Mouse (Mus musculus) frontal cortex, adult (tissue): ENCODE measurements around the gene Gtf2a1l.

Experiments used
- ATAC-seq: cut with Nextera tagmentation; 2 replicates; pipeline ENCODE4 v1.9.2; 2017; ENCODE audit warnings: mild to moderate bottlenecking, moderate library complexity, mixed read lengths; ENCODE audit not compliant: low TSS enrichment

Gene Gtf2a1l

GRCm38 (mm10) chr17:88668452-88668851, at the start of gene Gtf2a1l:
TSS of gene Gtf2a1l (plus strand) at chr17:88668660.
- no peak for ATAC-seq

- ATAC-seq, result no peak
Measured at GRCm38 (mm10) chr17:88620935-88621334, 47.5 kb upstream of the Gtf2a1l start.

DNA sequence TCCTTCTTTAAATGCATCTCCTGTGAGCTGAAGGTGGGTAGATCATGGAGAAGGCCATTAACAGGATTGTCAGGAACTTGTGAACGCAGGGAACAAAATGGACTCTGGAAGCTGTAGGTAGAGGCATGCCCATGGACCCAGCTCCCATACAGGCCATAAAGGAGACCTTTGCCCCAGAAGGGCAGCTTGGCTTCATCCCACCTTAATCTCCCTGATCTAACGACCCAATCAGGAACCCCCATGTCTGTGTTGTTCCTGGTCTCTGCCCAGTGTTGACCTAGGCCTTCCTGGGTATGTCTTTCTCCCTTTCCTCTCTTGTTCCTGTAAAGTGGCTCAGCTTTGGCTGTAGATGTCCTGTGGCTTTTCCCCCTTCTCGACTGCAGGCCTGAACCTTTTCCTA, 47.1 kb upstream of the Gtf2a1l start:
- no peak for ATAC-seq

GRCm38 (mm10) chr17:88622711-88623110, 45.7 kb upstream of the Gtf2a1l start:
- ATAC-seq, result no peak

- ATAC-seq, result no peak
Measured at GRCm38 (mm10) chr17:88624386-88624785, 44.1 kb upstream of the Gtf2a1l start.

DNA sequence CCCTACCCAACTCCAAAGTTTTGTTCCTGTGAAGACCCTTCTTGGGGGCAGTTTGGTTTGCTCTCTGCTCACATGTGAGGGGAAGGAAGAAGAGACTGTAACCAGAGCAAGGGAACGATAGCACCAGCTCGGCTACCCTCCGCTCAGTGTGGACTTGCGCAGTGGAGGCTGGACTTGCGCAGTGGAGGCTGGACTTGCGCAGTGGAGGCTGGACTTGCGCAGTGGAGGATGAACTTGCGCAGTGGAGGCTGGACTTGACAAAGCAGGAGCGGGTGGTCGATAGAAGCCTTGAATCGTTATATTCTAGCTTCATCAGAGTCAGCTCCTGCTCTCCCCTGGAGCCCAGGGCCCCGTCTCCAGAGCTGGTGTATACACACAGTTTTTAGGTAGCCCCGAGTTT, 43.1 kb upstream of the Gtf2a1l start:
- no peak for ATAC-seq

DNA sequence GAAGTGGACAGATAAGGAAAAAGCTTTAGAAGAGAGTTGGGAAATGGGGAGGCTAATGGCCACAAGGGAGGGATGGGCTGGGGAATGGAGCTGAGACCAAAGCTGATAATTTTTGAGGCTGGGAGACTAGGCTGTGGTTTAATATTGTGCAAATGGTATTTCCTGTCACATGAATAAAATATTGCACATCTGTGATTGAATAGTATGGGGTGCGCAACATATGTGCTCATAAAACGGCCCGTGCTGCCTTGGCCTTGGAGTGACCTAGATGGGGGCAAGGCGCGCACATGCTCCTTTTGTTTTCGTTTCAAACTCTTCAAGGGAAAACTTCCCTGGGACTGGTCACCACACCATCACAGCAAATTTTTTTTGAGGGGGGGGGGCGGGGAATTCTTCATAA, 42.5 kb upstream of the Gtf2a1l start:
- ATAC-seq, result no peak

DNA sequence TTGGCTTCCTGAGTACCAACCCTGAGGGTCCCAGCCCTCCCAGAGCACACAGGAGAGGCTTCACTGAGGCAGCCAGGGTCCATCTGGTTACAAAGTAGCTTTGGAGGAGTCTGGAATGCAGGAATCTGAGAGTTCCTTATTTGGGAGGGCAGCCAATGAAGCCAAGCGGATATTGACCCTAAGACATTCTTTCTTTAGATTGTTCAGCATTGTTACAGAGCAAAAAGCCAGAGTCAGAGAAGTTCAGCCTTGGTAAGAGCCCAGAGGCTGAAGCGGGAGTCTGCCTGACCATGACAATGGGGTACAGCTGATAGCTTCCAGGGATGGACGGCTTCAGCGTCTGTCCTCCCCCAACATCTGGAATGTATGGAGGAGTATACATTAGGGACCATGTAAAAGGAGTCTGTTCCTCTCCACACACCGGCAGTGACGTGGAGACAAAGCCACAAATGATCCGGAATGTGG, 42.1 kb upstream of the Gtf2a1l start:
- ATAC-seq, result no peak

DNA sequence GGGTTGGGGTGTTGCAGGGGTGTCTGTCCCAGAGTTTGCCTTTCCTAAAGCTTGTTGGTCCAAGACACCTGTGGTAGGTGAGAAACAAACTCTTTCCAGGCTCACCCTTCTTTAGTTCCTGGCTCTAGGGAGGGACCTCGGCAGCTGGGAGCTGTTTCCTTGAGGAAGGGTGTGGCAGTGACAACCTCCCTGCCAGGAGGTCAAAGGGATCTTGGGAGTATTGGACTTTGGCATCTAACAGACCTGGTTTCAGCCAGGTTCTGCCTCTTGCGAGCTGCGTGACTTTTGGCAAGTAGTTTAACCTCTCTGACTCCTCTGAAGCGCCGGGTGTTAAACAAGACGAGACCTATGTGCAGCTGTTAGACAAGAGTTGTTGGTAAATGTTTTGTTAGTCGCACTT, 41.3 kb upstream of the Gtf2a1l start:
- no peak for ATAC-seq

- ATAC-seq, result no peak
Measured at GRCm38 (mm10) chr17:88628676-88629380, 39.6 kb upstream of the Gtf2a1l start.

GRCm38 (mm10) chr17:88629381-88629759, 39.1 kb upstream of the Gtf2a1l start:
- no peak for ATAC-seq

- no peak for ATAC-seq
Measured at GRCm38 (mm10) chr17:88629931-88630553, 38.4 kb upstream of the Gtf2a1l start.

DNA sequence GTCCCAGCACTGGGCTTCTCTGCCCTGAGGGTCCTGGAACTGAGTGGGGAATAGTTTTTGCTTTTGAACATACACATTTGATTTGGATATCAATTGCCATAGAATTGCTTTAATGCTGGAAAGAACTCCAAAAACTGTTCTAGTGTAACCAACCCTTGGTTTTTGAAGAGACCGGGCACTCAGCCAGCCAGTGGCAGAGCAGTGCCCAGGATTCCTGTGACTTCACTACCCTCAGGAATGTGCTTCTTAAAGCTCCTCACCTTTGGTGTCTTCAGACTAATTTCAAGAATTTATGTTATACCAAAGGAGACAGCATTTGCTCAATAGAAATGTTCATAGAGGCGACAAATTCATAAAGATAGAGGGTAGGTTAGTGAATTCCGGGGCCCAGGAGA, 37.9 kb upstream of the Gtf2a1l start:
- ATAC-seq, result no peak

GRCm38 (mm10) chr17:88632631-88633030, 35.8 kb upstream of the Gtf2a1l start:
- ATAC-seq, result no peak

DNA sequence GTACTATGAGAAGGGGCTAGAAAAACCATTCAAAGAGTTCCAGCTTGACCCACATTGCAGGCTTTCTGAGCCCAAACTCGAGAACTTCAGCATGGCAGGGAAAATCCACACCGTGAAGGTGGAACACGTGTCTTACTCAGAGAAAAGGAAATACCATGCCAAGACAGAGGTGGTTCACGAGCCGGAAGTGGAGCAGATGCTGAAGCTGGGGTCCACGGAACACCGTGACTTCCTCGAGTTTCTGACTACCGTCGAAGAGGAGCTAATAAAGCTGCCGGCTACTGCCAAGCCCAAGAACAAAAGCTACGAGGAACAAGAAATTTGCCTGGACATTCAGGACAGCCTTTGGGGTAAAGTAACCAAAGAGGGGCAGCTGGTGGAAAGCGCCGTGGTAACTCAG, 32.4 kb upstream of the Gtf2a1l start:
- no peak for ATAC-seq

DNA sequence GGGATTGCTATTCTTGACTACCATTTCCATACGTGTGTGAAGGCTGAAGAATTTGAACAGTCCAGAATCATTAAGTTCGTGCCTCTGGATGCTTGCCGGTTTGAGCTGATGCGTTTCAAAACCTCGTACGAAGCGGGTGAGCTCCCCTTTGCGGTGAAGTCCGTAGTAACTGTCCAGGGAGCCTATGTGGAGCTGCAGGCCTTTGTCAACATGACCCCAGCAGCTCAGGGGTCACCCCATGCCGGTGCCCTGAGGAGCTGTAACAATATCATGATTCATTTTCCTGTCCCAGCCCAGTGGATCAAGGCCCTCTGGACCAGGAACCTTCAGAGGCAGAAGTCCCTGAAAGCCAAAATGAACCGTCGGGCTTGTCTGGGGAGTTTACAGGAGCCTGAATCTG, 31.9 kb upstream of the Gtf2a1l start:
- ATAC-seq, result peak; percentile 40; the same call in 1 of the 2 replicates

DNA sequence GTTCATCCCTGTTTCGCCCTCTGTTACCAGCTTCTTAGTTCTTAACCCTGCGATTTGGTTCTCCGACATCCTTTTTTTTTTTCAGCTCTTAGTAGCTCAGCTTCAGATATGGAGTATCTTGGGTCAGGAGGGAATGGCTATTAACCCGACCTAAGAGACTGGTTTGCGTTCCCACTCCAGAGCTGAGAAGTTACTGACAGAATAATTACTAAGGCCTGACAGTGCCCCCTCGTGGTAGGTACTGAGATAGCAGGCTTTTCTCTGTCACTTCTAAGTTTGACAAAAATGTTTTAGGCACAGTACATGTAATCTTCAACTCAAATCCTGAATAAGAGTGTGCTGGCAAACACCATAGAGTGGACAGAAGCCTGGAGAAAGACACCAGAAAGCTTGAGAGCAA, 27.4 kb upstream of the Gtf2a1l start:
- ATAC-seq, result peak; percentile 62

DNA sequence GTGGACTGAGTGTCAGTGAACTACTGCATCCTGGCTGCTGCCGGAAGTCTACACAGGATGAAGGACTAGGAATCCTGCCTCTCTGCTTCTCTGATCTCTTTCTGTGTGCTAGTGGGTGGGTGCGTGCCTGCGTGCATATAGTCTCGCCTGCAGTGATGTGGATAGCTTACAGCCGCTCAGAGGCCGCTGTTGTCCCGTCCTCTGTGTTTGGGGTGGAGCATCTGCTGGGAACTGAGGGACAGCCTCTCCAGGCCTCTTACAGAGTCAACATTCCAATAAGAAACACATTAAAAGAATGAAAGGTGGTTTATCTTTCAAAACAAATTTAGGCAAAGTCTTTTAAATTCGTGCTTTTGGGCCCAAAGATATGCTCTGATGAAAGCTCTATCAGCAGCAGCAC, 26.6 kb upstream of the Gtf2a1l start:
- ATAC-seq, result no peak

DNA sequence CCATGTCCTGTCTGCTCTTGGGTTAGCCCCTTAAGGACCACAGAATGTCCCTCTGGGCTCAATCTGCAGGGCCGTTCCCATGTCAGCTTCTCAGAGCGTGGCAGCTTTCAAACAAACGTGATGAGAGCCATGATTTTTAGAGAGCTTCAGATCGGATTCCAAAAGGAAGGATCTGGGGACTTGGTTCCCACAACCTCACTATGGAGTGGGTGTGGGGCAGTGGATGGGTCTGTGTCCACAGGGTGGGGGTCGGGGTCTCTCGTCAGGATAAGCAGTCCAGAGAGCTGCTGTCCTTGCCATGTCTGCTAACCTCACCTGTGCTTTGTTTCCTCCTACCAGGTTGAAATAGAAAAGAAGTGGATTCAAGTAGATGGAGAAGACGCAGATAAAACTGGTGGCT, 23.6 kb upstream of the Gtf2a1l start:
- ATAC-seq, result no peak

- no peak for ATAC-seq
Measured at GRCm38 (mm10) chr17:88645299-88645698, 23.2 kb upstream of the Gtf2a1l start.

DNA sequence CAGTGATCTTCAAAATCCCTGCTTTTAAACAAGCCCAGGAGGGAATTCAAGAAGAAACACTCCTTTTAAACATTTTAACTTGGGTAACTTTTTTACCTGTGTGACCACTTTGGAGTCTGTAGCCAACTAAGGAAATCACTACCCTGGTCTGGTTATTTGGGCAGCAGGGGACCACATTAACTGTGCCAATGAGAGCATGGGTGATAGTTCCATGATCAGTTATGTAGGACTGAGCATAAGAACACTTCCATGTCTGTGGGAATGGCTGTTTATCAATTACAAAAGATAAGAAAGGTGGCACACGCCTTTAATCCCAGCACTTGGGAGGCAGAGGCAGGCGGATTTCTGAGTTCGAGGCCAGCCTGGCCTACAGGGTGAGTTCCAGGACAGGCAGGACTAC, 21.3 kb upstream of the Gtf2a1l start:
- no peak for ATAC-seq

DNA sequence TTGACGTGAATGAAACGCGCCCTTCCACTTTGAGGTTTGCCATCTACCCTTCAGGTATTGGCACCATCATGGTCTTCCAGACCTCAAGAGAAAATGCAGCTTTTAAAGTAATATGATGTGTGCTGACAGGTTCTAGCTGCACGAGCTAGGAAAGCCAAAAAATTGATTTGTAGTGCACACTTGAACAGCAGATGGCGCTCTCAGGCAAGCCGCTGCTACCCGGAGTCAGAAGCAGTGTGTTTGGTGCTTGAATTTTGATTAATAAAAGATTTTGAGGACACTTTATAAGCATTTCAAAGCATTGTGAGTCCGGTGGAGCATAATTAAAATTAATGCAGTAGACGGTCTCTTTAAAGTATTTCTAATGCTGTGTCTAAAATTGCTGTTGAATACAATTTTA, 16.4 kb upstream of the Gtf2a1l start:
- ATAC-seq, result peak; percentile 45; the same call in 1 of the 2 replicates

- ATAC-seq, result peak; percentile 95
Measured at GRCm38 (mm10) chr17:88652702-88653374, 15.6 kb upstream of the Gtf2a1l start.
